ENCODE assay signal across 16 mouse cellular contexts in genomic region chrX:113482131-113482530, GRCm38 (mm10).
"Had no signal": no experiment of that assay in that cellular context is flagged by ENCODE, and none has a peak within 500 bp of the region (broad histone marks: within the 10 kb centered on the region; RNA-seq: fewer than 3 reads in every experiment).

No protein-coding gene starts in this region.

- H3K9ac ChIP-seq: kidney, embryonic 15.5 days; liver, embryonic 13.5 days; neural tube, embryonic 13.5 days; stomach, embryonic 15.5 days had no signal

- ATAC-seq: midbrain, embryonic 16.5 days had no signal

- DNase-seq: kidney, postnatal 14 days; kidney, postnatal 4 days; liver, embryonic 13.5 days; lung, adult 2 months; lung, postnatal 14 days; lung, postnatal 4 days; retina, postnatal 1 day; right cerebral cortex, postnatal 25 days; spleen, adult 18-20 months; thymus, postnatal 25 days had no signal

- H3K9me3 ChIP-seq: kidney, embryonic 15.5 days; liver, embryonic 13.5 days; neural tube, embryonic 13.5 days; stomach, embryonic 15.5 days had no signal

- H3K4me2 ChIP-seq: kidney, embryonic 15.5 days; liver, embryonic 13.5 days; midbrain, embryonic 11.5 days; neural tube, embryonic 13.5 days; stomach, embryonic 15.5 days had no signal

- H3K27me3 ChIP-seq: kidney, embryonic 15.5 days; liver, embryonic 13.5 days; neural tube, embryonic 13.5 days; stomach, embryonic 15.5 days had no signal

- H3K4me3 ChIP-seq: kidney, embryonic 15.5 days; liver, embryonic 13.5 days; myocyte; neural tube, embryonic 13.5 days; stomach, embryonic 15.5 days had no signal

- H3K27ac ChIP-seq: kidney, embryonic 15.5 days; liver, embryonic 13.5 days; neural tube, embryonic 13.5 days; stomach, embryonic 15.5 days had no signal

- H3K4me1 ChIP-seq: kidney, embryonic 15.5 days; liver, embryonic 13.5 days; neural tube, embryonic 13.5 days; stomach, embryonic 15.5 days had no signal

- H3K36me3 ChIP-seq: kidney, embryonic 15.5 days; liver, embryonic 13.5 days; neural tube, embryonic 13.5 days; stomach, embryonic 15.5 days had no signal
